Mouse (Mus musculus): ENCODE data around the gene Taf7l.

Gene Taf7l

GRCm38 (mm10) chrX:134476290-134476689, at the start of gene Taf7l:
Taf7l (minus strand) TSS chrX:134476490.
- DNase-seq (ENCODE audit: low spot score): no peak

- DNase-seq (ENCODE audit: low spot score): no peak
These were observed 49.0 kb upstream of the Taf7l start for GRCm38 (mm10) chrX:134525260-134525659.

- no peak for DNase-seq (ENCODE audit: low spot score)
These were observed 47.5 kb upstream of the Taf7l start for GRCm38 (mm10) chrX:134523772-134524171.

- no peak for DNase-seq (ENCODE audit: low spot score)
These were observed 33.2 kb upstream of the Taf7l start for GRCm38 (mm10) chrX:134509473-134509872.

- no peak for DNase-seq (ENCODE audit: low spot score)
These were observed 31.7 kb upstream of the Taf7l start for GRCm38 (mm10) chrX:134507977-134508376.

- peak; percentile 54 for DNase-seq (ENCODE audit: low spot score)
These were observed 24.4 kb upstream of the Taf7l start for GRCm38 (mm10) chrX:134500651-134501050.

- DNase-seq (ENCODE audit: low spot score): no peak
These were observed 5.4 kb upstream of the Taf7l start for GRCm38 (mm10) chrX:134481720-134482119.

GRCm38 (mm10) chrX:134474988-134475710, 1.1 kb downstream of the Taf7l start:
- no peak for DNase-seq (ENCODE audit: low spot score)

- no peak for DNase-seq (ENCODE audit: low spot score)
These were observed 49.0 kb downstream of the Taf7l start for GRCm38 (mm10) chrX:134427307-134427706.

- DNase-seq (ENCODE audit: low spot score): no peak
These were observed 49.5 kb downstream of the Taf7l start for GRCm38 (mm10) chrX:134426819-134427218.

- no peak for DNase-seq (ENCODE audit: low spot score)
These were observed 50.5 kb downstream of the Taf7l start for GRCm38 (mm10) chrX:134425798-134426197.

GRCm38 (mm10) chrX:134424263-134424662, 52.0 kb downstream of the Taf7l start:
- no peak for DNase-seq (ENCODE audit: low spot score)

GRCm38 (mm10) chrX:134420097-134420496, 56.2 kb downstream of the Taf7l start:
- DNase-seq (ENCODE audit: low spot score): no peak

GRCm38 (mm10) chrX:134412096-134412495, 64.2 kb downstream of the Taf7l start:
- DNase-seq (ENCODE audit: low spot score): no peak

All from ovary, postnatal 36 days (tissue).